Mouse (Mus musculus) cerebellum, adult 2 months (tissue): Measurements from ENCODE around the gene Borcs5.

Experiments
- CTCF ChIP-seq: fragments of 200-500 bp; IDR thresholded peaks from 2 replicates; pipeline ENCODE4 v1.5.1; 2011; ENCODE audit warnings: low read depth, mild to moderate bottlenecking, control low read depth, low read length, moderate library complexity, borderline replicate concordance; ENCODE audit not compliant: insufficient read depth
- POLR2A ChIP-seq: fragments of 200-500 bp; IDR thresholded peaks from 2 replicates; pipeline ENCODE4 v1.6.1; 2011; ENCODE audit warnings: low read length, control low read depth, borderline replicate concordance; ENCODE audit not compliant: insufficient read depth

GRCm38 (mm10) chr6:134601766-134602165 is 37.5 kb upstream of the Borcs5 start:
- TF ChIP-seq CTCF (no peak), POLR2A (no peak)
